Mouse (Mus musculus) heart, adult 2 months (tissue): ENCODE results near the gene Tbc1d10b. TPM values are rescaled to one million over a fixed set of nuclear protein-coding genes. Genes with fewer than 3 reads are reported as not detected.

Source experiments
- DNase-seq, 2 experiments: peaks; one replicate each; pipeline ENCODE4 v3.0.0; 2021
- H3K27ac ChIP-seq: fragments of 200-600 bp; 2 replicates; pipeline ENCODE4 v1.8.1; 2022
- H3K27me3 ChIP-seq: fragments of 200-500 bp; 2 replicates; pipeline ENCODE4 v1.6.1; 2012; ENCODE audit warnings: mild to moderate bottlenecking, low read length, inconsistent platforms, mixed read lengths; ENCODE audit not compliant: control insufficient read depth, insufficient read depth
- H3K36me3 ChIP-seq: fragments of 200-500 bp; 2 replicates; pipeline ENCODE4 v1.6.1; 2012; ENCODE audit warnings: low read length, inconsistent platforms; ENCODE audit not compliant: control insufficient read depth, insufficient read depth
- H3K4me1 ChIP-seq: fragments of 200-500 bp; 2 replicates; pipeline ENCODE4 v1.6.1; 2011; ENCODE audit warnings: low read length; ENCODE audit not compliant: control insufficient read depth, insufficient read depth
- H3K4me3 ChIP-seq: fragments of 200-600 bp; 2 replicates; pipeline ENCODE4 v1.8.1; 2022
- H3K79me2 ChIP-seq: fragments of 200-500 bp; replicated peaks from 2 replicates; pipeline ENCODE4 v1.6.1; 2012; ENCODE audit warnings: mild to moderate bottlenecking, inconsistent platforms, low read length, moderate library complexity, mixed read lengths; ENCODE audit not compliant: control insufficient read depth, insufficient read depth
- H3K9ac ChIP-seq: fragments of 200-500 bp; 2 replicates; pipeline ENCODE4 v1.6.1; 2012; ENCODE audit warnings: low read depth, mild to moderate bottlenecking, control low read depth, inconsistent platforms, low read length, mixed read lengths
- CTCF ChIP-seq: fragments of 200-600 bp; IDR thresholded peaks from 2 replicates; pipeline ENCODE4 v1.8.1; 2022; ENCODE audit warnings: antibody characterized with exemption, mild to moderate bottlenecking, moderate library complexity
- EP300 ChIP-seq: fragments of 200-500 bp; IDR thresholded peaks from 2 replicates; pipeline ENCODE4 v1.6.1; 2011; ENCODE audit warnings: low read depth, low read length, control low read depth; ENCODE audit not compliant: insufficient read depth
- POLR2A ChIP-seq: fragments of 200-500 bp; IDR thresholded peaks from 2 replicates; pipeline ENCODE4 v1.6.1; 2011; ENCODE audit warnings: mild to moderate bottlenecking, low read depth, low read length, control low read depth; ENCODE audit not compliant: insufficient read depth
- WGBS: fragments of 180-500 bp; shearing (Covaris S2); methylation state at CpG from one replicate; pipeline ENCODE4 v1.1.7; 2018; 5-methylcytosine and 5-hydroxymethylcytosine counted together
- intact Hi-C: fragments of 180-260 bp; cut with DNase I; formaldehyde crosslinking; loops from one replicate; pipeline ENCODE4 v1.15.1; 2025
- polyA plus RNA-seq: library from polyadenylated mRNA; depleted of rRNA; stranded (reverse); fragments of >200 nt; gene quantifications from 2 replicates; pipeline ENCODE4 v1.2.3, GENCODE M21; 2012
- total RNA-seq, 2 experiments: library from RNA; stranded (reverse); gene quantifications; 2 replicates each; pipeline ENCODE4 v1.2.3; 2021

Tbc1d10b gene
- total and polyA plus RNA-seq, 3 experiments, result 13.6 to 22.0 (median 20.5) TPM

DNA sequence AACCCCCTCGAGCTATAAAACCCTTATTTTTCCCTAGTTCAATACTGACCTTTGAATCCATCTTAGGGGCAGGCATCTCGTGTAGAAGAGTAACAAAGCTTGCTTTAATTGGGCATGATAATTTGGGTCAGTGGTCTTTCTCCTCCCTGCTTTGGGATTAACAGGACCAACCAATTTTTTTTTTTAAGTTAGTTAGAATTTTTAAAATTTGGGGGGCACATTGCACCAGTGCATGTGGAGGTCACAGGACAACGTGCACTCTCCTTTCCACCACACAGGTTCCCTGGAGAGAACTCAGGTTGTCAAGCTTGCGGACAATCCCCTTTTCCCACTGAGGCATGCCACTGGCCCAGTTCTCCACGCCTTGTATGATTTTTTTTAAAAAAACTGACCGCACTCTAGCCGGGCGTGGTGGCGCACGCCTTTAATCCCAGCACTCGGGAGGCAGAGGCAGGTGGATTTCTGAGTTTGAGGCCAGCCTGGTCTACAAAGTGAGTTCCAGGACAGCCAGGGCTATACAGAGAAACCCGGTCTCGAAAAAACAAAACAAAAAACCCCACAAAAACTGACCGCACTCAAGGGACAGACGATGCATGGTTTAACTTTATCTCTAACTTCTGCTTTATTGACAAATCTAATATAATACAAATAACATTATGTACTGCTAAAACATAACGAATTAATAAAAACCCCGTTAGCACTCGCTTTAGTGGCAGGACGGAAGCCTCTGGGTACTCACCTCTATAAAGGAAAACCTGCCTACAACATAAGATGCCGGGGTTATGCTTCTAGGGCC lies 23.8 kb upstream of the Tbc1d10b start:
- no peaks in the 10 kb centered on the region for H3K27me3 ChIP-seq
- H3K36me3 ChIP-seq, result peaks cover 4% of the 10 kb centered on the region
- intact Hi-C loops, result loop anchor here (1.0 to 5.0 kb wide), 2 partner anchors 23 to 115 kb away; no protein-coding TSS in a partner anchor
- H3K4me3 ChIP-seq, result peak overlapping the region; percentile 77
- peaks cover 5% of the 10 kb centered on the region for H3K4me1 ChIP-seq
- no peak for TF ChIP-seq EP300
- TF ChIP-seq CTCF, result no peak
- no peak for TF ChIP-seq POLR2A
- H3K27ac ChIP-seq, result peak overlapping the region; percentile 90
- DNase-seq, result no peak
- WGBS, result 6% methylated on average over 20 of the region's 20 CpGs
- H3K79me2 ChIP-seq, result peaks cover 3% of the 10 kb centered on the region
- peak overlapping the region; percentile 98 for H3K9ac ChIP-seq

DNA sequence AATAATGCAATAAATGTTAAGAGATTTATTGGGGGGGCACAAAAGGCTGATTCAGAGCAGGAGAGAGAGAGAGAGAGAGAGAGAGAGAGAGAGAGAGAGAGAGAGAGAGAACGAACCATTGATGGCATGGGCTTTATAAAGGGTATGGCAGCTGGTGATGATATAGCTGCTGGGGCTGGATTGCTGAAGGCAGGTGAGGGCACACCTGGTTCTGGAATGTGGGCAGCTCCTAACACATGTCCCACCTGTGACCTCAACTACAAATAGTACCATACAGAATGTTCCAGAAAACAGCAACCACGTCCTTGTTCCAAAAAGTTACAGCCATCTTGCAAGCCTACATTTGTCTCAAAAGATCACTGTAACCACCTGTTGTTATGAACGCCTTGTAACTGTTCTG lies 23.1 kb upstream of the Tbc1d10b start:
- no peak for TF ChIP-seq EP300
- no peak for TF ChIP-seq CTCF
- no peak for TF ChIP-seq POLR2A
- peaks cover 4% of the 10 kb centered on the region for H3K36me3 ChIP-seq
- H3K27me3 ChIP-seq, result no peaks in the 10 kb centered on the region
- intact Hi-C loops, result loop anchor here (5.0 kb wide), 1 partner anchor 114 kb away; no protein-coding TSS in a partner anchor
- DNase-seq, result no peak
- peak overlapping the region; percentile 12; the same call in 1 of the 2 replicates for H3K9ac ChIP-seq
- H3K4me3 ChIP-seq, result no peak overlapping the region
- WGBS, result 45% methylated on average over 3 of the region's 3 CpGs
- H3K79me2 ChIP-seq, result peaks cover 3% of the 10 kb centered on the region
- no peak overlapping the region for H3K27ac ChIP-seq
- H3K4me1 ChIP-seq, result peaks cover 5% of the 10 kb centered on the region

DNA sequence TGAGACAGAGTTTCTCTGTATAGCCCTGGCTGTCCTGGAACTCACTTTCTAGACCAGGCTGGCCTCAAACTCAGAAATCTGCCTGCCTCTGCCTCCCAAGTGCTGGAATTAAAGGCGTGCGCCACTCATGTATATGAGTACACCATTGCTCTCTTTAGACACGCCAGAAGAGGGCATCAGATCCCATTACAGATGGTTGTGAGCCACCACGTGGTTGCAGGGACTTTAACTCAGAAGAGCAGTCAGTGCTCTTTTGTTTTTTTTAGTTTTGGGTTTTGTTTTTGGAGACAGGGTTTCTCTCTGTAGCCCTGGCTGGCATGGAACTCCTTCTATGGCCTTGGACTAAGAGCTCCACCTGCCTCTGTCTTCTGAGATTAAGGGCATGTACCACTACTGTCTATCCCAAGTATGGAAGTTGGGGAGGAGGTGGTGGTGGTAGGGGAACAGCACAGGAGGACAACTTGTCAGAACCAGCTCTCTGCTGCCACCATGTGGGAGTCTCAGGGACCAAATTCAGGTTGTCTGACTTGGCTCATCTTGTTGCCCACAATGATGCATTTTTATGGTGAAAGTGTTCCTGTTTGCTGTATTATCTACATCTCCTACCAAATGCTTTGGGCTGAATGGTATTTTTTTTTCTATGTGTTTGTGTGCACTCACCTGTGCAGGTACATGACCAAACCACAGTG lies 20.5 kb upstream of the Tbc1d10b start:
- WGBS, result 53% methylated on average over 4 of the region's 4 CpGs
- peaks cover 5% of the 10 kb centered on the region for H3K4me1 ChIP-seq
- no peak overlapping the region for H3K4me3 ChIP-seq
- H3K36me3 ChIP-seq, result peaks cover 4% of the 10 kb centered on the region
- peak; percentile 74 to 81 for DNase-seq
- no peak for TF ChIP-seq POLR2A
- peak; percentile 62; the same call in 1 of the 2 replicates for TF ChIP-seq EP300
- TF ChIP-seq CTCF, result peak; percentile 91
- H3K9ac ChIP-seq, result no peak overlapping the region
- intact Hi-C loops, result loop anchor here (2.0 kb wide), 1 partner anchor 14 kb away; no protein-coding TSS in a partner anchor
- H3K79me2 ChIP-seq, result peaks cover 3% of the 10 kb centered on the region
- no peaks in the 10 kb centered on the region for H3K27me3 ChIP-seq
- no peak overlapping the region for H3K27ac ChIP-seq

DNA sequence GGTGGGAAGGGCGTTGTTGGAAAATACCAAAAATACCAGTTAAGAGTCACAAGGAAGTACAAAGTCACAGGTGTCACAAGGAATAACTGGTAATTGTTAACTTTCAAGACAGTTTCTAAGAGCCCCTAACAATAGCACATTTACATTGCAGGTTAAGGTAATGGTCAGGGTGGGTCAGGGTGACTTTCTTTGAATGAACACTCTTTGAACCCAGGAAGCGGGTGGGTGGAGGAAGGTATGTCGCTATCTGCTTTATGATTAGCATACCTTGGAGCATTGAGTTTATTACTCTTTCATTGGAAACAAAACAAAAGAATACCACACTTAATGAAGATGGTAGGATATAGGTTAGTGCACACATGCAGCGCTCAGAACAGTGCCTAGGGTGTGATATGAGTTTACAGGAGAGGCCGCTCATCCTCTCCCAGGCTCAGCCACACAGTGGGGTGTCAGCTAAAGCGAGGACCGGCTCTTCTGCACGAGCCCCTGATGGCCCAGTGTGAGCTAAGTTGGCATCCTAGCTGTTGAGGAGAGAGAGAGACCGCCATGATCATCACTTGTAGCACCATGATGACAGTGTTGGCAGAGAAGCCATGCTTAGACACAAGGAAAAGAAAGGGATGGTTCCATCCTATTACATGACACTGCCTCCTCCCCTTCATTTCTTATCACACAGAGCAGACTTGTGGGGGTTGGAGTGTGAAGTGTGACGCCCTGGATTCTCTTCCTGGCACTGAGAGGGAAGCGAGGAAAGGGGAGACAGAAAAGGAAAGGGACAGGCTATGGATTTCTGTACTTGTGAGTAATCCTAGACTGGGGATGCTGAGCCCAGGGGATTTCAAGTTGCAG lies 17.1 kb upstream of the Tbc1d10b start:
- H3K27ac ChIP-seq, result no peak overlapping the region
- no peak overlapping the region for H3K9ac ChIP-seq
- no peaks in the 10 kb centered on the region for H3K27me3 ChIP-seq
- no peak for DNase-seq
- H3K4me3 ChIP-seq, result no peak overlapping the region
- intact Hi-C loops, result no loop called here
- H3K4me1 ChIP-seq, result no peaks in the 10 kb centered on the region
- 82% methylated on average over 11 of the region's 11 CpGs for WGBS
- TF ChIP-seq CTCF (no peak), POLR2A (no peak), EP300 (no peak)
- no peaks in the 10 kb centered on the region for H3K79me2 ChIP-seq
- no peaks in the 10 kb centered on the region for H3K36me3 ChIP-seq

DNA sequence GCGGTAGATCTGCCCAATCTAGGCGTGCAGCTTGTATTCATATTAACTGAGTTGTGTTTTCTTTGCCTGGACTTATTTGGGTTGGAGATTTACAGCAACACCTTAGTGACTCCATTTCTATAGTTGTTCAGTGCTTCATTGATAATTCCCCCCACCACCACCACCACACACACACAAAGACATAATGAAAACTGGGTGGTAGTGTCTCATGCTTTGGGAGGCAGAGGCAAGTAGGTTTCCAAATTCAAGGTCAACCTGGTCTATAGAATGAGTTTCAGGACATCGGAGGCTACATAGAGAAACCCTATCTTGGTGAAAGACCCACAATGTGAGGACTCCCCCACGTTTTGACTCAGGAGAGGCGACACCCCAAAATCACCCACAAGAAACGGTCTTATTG lies 16.3 kb upstream of the Tbc1d10b start:
- Histone ChIP-seq H3K9ac (no peak overlapping the region), H3K79me2 (no peaks in the 10 kb centered on the region), H3K4me3 (no peak overlapping the region), H3K27ac (no peak overlapping the region), H3K36me3 (no peaks in the 10 kb centered on the region), H3K4me1 (no peaks in the 10 kb centered on the region), H3K27me3 (no peaks in the 10 kb centered on the region)
- no peak for DNase-seq
- WGBS, result 85% methylated on average over 6 of the region's 6 CpGs
- intact Hi-C loops, result no loop called here
- no peak for TF ChIP-seq CTCF
